Mouse (Mus musculus): ENCODE results near the gene Alg9.

The Alg9 gene

DNA sequence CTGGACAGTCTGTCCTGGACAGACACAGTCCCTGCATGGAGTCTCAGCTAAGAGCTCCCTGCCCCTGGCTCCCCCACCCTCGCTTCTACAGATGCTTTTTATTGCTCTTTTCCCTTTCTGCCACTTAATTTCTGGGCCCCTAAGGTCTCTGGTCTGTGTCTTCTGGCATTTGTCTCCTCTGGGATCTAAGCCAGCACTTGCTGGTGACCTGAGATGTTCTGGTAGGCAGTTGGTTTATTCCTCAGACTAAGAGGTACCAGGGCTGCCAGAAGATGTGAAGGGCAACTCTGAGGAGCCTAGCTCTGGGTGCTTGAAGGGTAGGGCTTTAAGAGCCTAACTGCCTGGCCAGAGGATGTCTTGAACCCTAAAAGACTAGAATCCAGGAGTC is 110.8 kb downstream of the Alg9 start:
- DNase-seq (ENCODE audit: low spot score) = no peak

DNA sequence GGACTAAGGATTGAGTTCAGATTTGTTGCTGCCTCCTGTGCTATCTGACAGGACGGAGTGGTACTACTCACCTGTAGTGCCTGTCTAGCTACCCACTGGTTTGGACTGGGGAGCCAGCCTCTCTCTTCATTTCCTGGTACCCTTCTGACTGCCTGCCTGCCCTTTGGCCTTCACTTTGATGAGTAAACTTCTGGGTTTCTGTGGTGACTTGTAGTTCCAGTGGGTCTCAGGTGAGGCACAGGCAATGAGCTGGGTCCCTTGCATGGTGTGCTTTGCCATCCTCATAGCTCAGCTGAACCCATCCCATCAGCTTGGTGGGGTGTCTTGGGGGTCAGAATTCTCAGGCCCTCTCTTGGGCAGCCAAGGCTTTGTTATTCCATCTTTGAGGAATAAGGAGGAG is 112.1 kb downstream of the Alg9 start:
- no peak for DNase-seq (ENCODE audit: low spot score)

DNA sequence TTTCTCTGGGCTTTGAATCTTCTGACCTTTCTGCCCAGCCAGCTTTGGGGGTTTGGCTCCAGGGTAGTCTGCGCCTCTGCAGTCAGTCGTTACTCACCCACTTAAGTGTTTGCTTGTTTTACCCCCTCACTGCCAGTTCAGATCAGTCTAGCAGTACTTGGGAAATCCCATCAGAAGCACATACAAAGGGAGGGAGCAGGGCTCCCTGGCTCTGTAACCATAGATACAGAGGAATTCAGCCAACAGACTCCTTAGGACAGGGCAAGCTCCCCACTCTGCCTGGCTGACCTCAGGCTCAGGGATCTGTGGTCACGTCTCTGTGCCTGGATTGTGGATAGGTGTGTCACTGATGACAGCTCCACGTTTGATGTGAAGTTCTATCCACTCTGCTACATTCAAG is 112.5 kb downstream of the Alg9 start:
- DNase-seq (ENCODE audit: low spot score) = no peak

GRCm38 (mm10) chr9:50889211-50889610 is 114.4 kb downstream of the Alg9 start:
- no peak for DNase-seq (ENCODE audit: low spot score)

DNA sequence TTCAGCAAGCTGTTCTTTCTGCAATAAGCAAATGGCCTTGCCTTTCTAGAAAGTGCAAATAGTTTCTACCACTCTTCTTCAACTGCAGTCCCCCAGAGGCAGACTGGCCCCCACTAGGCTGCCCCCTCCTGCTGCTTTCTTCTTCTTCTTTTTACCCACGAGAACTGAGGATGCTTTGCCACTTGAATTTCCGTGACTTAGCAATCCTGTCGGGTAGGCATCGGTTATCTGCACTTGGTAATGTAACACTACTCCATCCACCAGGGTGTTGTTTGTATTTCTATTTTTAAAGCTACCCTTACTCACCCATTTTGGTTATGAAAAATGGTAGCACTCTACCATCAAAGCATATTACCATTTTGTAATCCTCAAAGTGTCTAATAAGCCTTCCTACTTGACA is 115.1 kb downstream of the Alg9 start:
- DNase-seq (ENCODE audit: low spot score) = no peak

DNA sequence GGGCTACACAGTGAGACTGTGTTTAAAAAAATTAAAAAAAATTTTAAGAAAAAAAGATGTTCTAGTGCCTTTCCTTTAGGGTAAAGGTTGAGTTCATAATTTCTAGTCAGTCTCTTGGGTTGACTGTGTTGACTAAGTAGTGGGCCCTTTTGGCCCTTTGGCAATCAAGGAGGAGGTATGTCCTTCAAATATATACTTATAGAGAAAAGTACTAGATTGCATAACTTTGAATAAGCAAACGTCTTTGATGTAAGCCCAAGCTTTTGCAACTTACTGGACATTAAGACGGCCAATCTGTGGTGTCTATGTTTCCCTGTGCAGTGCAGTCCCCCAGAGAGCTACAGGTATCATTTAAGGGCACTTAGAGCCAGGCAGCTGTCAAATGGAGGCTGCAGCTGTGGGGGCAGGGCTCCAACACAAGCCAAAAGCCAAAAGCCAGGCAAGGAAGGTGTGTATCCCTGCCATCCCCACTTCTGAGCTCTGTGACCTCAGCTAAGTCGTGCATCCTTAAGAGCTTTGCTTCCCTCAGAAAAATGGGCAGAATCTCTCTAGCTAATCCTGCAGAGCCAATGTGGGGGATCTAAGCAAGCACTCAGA is 115.8 kb downstream of the Alg9 start:
- no peak for DNase-seq (ENCODE audit: low spot score)

Measured in T-cell, adult 2 months (primary cell).